Mouse (Mus musculus) small intestine, adult 2 months (tissue): ENCODE data around the gene Zfp442.
"Not testable (repeated sequence)": the region's sequence is repeated elsewhere in the genome, so short reads cannot be mapped to it uniquely, and the experiment has no call there.

Experiments used
- CTCF ChIP-seq: fragments of 200-500 bp; IDR thresholded peaks from 2 replicates; pipeline ENCODE4 v1.5.1; 2012; ENCODE audit warnings: low read depth, mild to moderate bottlenecking, control low read depth, inconsistent platforms, low read length, moderate library complexity, mixed read lengths; ENCODE audit not compliant: insufficient replicate concordance, insufficient read length; ENCODE audit errors: extremely low read depth
- POLR2A ChIP-seq: fragments of 200-500 bp; IDR thresholded peaks from 2 replicates; pipeline ENCODE4 v1.6.1; 2012; ENCODE audit warnings: low read depth, mild to moderate bottlenecking, control low read depth, inconsistent platforms, low read length, moderate library complexity

- not testable (repeated sequence) for TF ChIP-seq CTCF, POLR2A
Measured at GRCm38 (mm10) chr2:150451180-150451919, at the start of gene Zfp442.
